Mouse (Mus musculus) heart, embryonic 13.5 days (tissue): ENCODE results near the gene Arxes2. TPM values are rescaled to one million over a fixed set of nuclear protein-coding genes. Genes with fewer than 3 reads are reported as not detected.

Experiments used
- polyA plus RNA-seq: library from polyadenylated mRNA; unstranded; fragments of >200 nt; fragmentation: Nextera tagmentation; extraction: Ambion mirVana; gene quantifications from 2 replicates; pipeline ENCODE4 v1.2.1, GENCODE M21; 2015

Gene Arxes2
- polyA plus RNA-seq, 1 experiment from 2014 or later = 69.2 TPM

Other genes with a start within 250 kb of the Arxes2 start
- gene Bhlhb9, start 196.2 kb upstream of the Arxes2 start, polyA plus RNA-seq = 57.7 and 57.9 TPM in 2 replicates
- 21.8 and 22.6 TPM in 2 replicates for gene Gprasp2, start 154.8 kb upstream of the Arxes2 start, polyA plus RNA-seq
- 29.2 and 29.5 TPM in 2 replicates for gene Arxes1, start 39.5 kb downstream of the Arxes2 start, polyA plus RNA-seq
- gene Bex2, start 74.4 kb downstream of the Arxes2 start, polyA plus RNA-seq = 34.0 and 40.3 TPM in 2 replicates
- 0.34 and 0.62 TPM in 2 replicates for gene Nxf3, start 91.4 kb downstream of the Arxes2 start, polyA plus RNA-seq
- gene Bex4, start 145.2 kb downstream of the Arxes2 start, polyA plus RNA-seq = 195 and 204 TPM in 2 replicates
- gene Tceal8, start 178.5 kb downstream of the Arxes2 start, polyA plus RNA-seq = 230 and 260 TPM in 2 replicates
- 15.2 and 16.5 TPM in 2 replicates for gene Tceal5, start 210.1 kb downstream of the Arxes2 start, polyA plus RNA-seq
- gene Tceal7, start 221.0 kb downstream of the Arxes2 start, polyA plus RNA-seq = 12.3 and 15.1 TPM in 2 replicates
- 226 and 272 TPM in 2 replicates for gene Bex1, start 221.7 kb downstream of the Arxes2 start, polyA plus RNA-seq